Mouse (Mus musculus) megakaryocyte, embryonic 14.5 days (primary cell): ENCODE results near the gene Olig2. TPM values are rescaled to one million over a fixed set of nuclear protein-coding genes. Genes with fewer than 3 reads are reported as not detected.
A peak's percentile ranks its signal among the peaks of the same experiment; 100 is the strongest.

Experiments
- H3K27me3 ChIP-seq: replicated peaks from 2 replicates; pipeline ENCODE3; 2012; ENCODE audit warnings: inconsistent platforms
- H3K36me3 ChIP-seq: replicated peaks from 2 replicates; pipeline ENCODE3; 2012; ENCODE audit warnings: low read length, inconsistent platforms, mixed read lengths
- H3K4me1 ChIP-seq: 2 replicates; pipeline ENCODE4 v1.6.1; 2012; ENCODE audit warnings: inconsistent platforms
- H3K4me3 ChIP-seq: replicated peaks from 2 replicates; pipeline ENCODE3; 2012; ENCODE audit warnings: moderate library complexity, mild to moderate bottlenecking, inconsistent platforms
- H3K9me3 ChIP-seq: 2 replicates; pipeline ENCODE4 v1.6.1; 2012; ENCODE audit warnings: inconsistent platforms
- FLI1 ChIP-seq: IDR thresholded peaks from 2 replicates; pipeline ENCODE4 v1.6.1; 2012; ENCODE audit warnings: low read length, inconsistent platforms, mixed read lengths
- GATA1 ChIP-seq: IDR thresholded peaks from 3 replicates; pipeline ENCODE4 v1.6.1; 2012; ENCODE audit warnings: mixed read lengths, low read length, inconsistent platforms, borderline replicate concordance
- polyA plus RNA-seq: library from polyadenylated mRNA; stranded (reverse); fragments of >175 nt; gene quantifications from 2 replicates; pipeline ENCODE4 v1.2.3, GENCODE M21; 2012; ENCODE audit warnings: low replicate concordance; ENCODE audit not compliant: insufficient read depth

The Olig2 gene
- polyA plus RNA-seq, 1 experiment: not detected

DNA sequence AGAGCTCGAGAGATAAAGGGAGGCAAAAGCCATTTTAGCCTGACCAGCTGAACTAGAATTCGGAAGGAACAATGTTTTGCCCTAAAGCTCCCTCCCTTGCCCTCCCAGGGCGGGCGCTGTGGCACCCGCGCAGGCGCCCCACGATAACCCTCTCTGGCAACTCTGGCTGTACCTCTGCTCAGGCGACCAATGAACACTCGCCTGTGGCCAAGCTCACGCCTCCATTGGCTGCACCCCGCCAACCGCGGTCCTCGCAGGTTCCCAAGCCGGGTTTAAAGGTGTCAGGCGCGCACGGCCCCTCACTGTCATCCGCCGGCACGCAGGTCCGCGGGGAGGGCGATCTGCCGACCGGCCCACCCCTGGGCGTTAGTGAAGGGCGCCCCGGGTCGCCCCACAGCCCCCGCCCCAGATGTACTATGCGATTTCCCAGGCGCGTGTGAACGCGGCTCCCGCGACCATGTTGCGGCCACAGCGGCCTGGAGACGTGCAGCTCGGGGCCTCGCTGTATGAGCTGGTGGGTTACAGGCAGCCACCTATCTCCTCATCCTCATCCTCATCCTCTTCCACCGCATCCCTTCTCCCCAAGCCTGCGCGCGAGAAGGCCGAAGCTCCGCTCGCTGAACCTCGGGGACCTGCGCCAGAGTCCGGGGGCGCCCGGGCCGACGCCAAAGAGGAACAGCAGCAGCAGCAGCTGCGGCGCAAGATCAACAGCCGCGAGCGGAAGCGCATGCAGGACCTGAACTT lies 44.4 kb downstream of the Olig2 start, which contains the start of gene Olig1:
Olig1 (plus strand) TSS at position 305 of the 744 bp plus-strand sequence.
- no peaks in the 10 kb centered on the region for H3K36me3 ChIP-seq
- H3K4me1 ChIP-seq: peaks cover 11% of the 10 kb centered on the region; the same call in 1 of the 2 replicates
- H3K9me3 ChIP-seq: no peaks in the 10 kb centered on the region
- no peak for TF ChIP-seq FLI1
- TF ChIP-seq GATA1: no peak
- H3K4me3 ChIP-seq: peak within 1 kb of the TSS; percentile 51
- H3K27me3 ChIP-seq: peaks cover 89% of the 10 kb centered on the region

- H3K27me3 ChIP-seq: peaks cover 93% of the 10 kb centered on the region
- H3K36me3 ChIP-seq: no peaks in the 10 kb centered on the region
- peak overlapping the region; percentile 51 for H3K4me3 ChIP-seq
- no peak for TF ChIP-seq FLI1
- TF ChIP-seq GATA1: no peak
- H3K9me3 ChIP-seq: no peaks in the 10 kb centered on the region
- peaks cover 11% of the 10 kb centered on the region; the same call in 1 of the 2 replicates for H3K4me1 ChIP-seq
Measured at GRCm38 (mm10) chr16:91270212-91270971, 45.1 kb downstream of the Olig2 start.

GRCm38 (mm10) chr16:91270982-91271549 lies 45.8 kb downstream of the Olig2 start:
- TF ChIP-seq FLI1: no peak
- no peak for TF ChIP-seq GATA1
- peaks cover 11% of the 10 kb centered on the region; the same call in 1 of the 2 replicates for H3K4me1 ChIP-seq
- H3K9me3 ChIP-seq: no peaks in the 10 kb centered on the region
- no peaks in the 10 kb centered on the region for H3K36me3 ChIP-seq
- H3K4me3 ChIP-seq: no peak overlapping the region
- H3K27me3 ChIP-seq: peaks cover 97% of the 10 kb centered on the region

GRCm38 (mm10) chr16:91271634-91272033 lies 46.4 kb downstream of the Olig2 start:
- Histone ChIP-seq H3K27me3 (peaks cover 96% of the 10 kb centered on the region), H3K4me1 (peaks cover 12% of the 10 kb centered on the region), H3K4me3 (no peak overlapping the region), H3K36me3 (no peaks in the 10 kb centered on the region), H3K9me3 (no peaks in the 10 kb centered on the region)
- TF ChIP-seq FLI1 (no peak), GATA1 (no peak)

Other genes starting within 250 kb of the Olig2 start
- 4.5 and 14.4 TPM in 2 replicates for gene Synj1, start 214.1 kb upstream of the Olig2 start, polyA plus RNA-seq
- 2.0 and 4.8 TPM in 2 replicates for gene Paxbp1, start 180.9 kb upstream of the Olig2 start, polyA plus RNA-seq
- not detected in 2 replicates for gene 4932438H23Rik, start 130.3 kb upstream of the Olig2 start, polyA plus RNA-seq
- gene Olig1, start 44.3 kb downstream of the Olig2 start, polyA plus RNA-seq: not detected in 2 replicates
- 45.8 and 47.7 TPM in 2 replicates for gene Ifnar2, start 147.3 kb downstream of the Olig2 start, polyA plus RNA-seq
- gene Gm21970, start 166.3 kb downstream of the Olig2 start, polyA plus RNA-seq: not detected in 2 replicates
- 2.0 and 13.1 TPM in 2 replicates for gene Il10rb, start 180.7 kb downstream of the Olig2 start, polyA plus RNA-seq